Mouse (Mus musculus) activated CD4-positive, CD25-positive, alpha-beta regulatory T cell, adult 9 weeks (primary cell): ENCODE data around the gene Rab4b. TPM values are rescaled to one million over a fixed set of nuclear protein-coding genes. Genes with fewer than 3 reads are reported as not detected.

Experiments
- polyA plus RNA-seq: library from polyadenylated mRNA; unstranded; fragments of 100-300 nt; shearing (Covaris generic); gene quantifications from one replicate; pipeline ENCODE4 v1.2.1, GENCODE M21; 2017

The Rab4b gene
- polyA plus RNA-seq: 152 TPM

GRCm38 (mm10) chr7:27178324-27179216 is at the start of gene Rab4b:
Rab4b (minus strand) TSS chr7:27178896.

GRCm38 (mm10) chr7:27228281-27228821 is 49.7 kb upstream of the Rab4b start, which contains the start of gene Itpkc:
Itpkc (minus strand) TSS chr7:27228661.

GRCm38 (mm10) chr7:27195681-27196611 is 17.2 kb upstream of the Rab4b start, which contains the start of the genes BC024978 and Snrpa:
BC024978 (plus strand) TSS chr7:27195781.
Snrpa (minus strand) TSS chr7:27196271.

GRCm38 (mm10) chr7:27180837-27181695 is 2.4 kb upstream of the Rab4b start, which contains the start of the genes Gm21983 and Mia:
Gm21983 (minus strand) TSS chr7:27181086.
Mia (minus strand) TSS chr7:27181157.

GRCm38 (mm10) chr7:27166614-27167474 is 11.9 kb downstream of the Rab4b start, which contains the start of gene Egln2:
Egln2 (minus strand) TSS chr7:27166802.

GRCm38 (mm10) chr7:27153205-27153764 is 25.4 kb downstream of the Rab4b start, which contains the start of gene Cyp2t4:
Cyp2t4 (plus strand) TSS chr7:27153714.

GRCm38 (mm10) chr7:27119676-27120075 is 59.0 kb downstream of the Rab4b start, which contains the start of gene Cyp2f2:
Cyp2f2 (plus strand) TSS chr7:27119909.

Other genes with a start within 250 kb of the Rab4b start
- gene Cyp2a22, start 239.5 kb downstream of the Rab4b start, polyA plus RNA-seq: not detected
- not detected for gene Cyp2a12, start 149.8 kb downstream of the Rab4b start, polyA plus RNA-seq
- not detected for gene Cyp2f2, start 59.0 kb downstream of the Rab4b start, polyA plus RNA-seq
- gene Cyp2t4, start 25.2 kb downstream of the Rab4b start, polyA plus RNA-seq: 0.17 TPM
- gene Egln2, start 12.1 kb downstream of the Rab4b start, polyA plus RNA-seq: 82.0 TPM
- gene Gm21983, start 2.2 kb upstream of the Rab4b start, polyA plus RNA-seq: 0.54 TPM
- not detected for gene Mia, start 2.3 kb upstream of the Rab4b start, polyA plus RNA-seq
- gene BC024978, start 16.9 kb upstream of the Rab4b start, polyA plus RNA-seq: 1.6 TPM
- 115 TPM for gene Snrpa, start 17.4 kb upstream of the Rab4b start, polyA plus RNA-seq
- 4.7 TPM for gene Itpkc, start 49.8 kb upstream of the Rab4b start, polyA plus RNA-seq
- 29.8 TPM for gene Coq8b, start 54.1 kb upstream of the Rab4b start, polyA plus RNA-seq
- 0.83 TPM for gene Numbl, start 79.5 kb upstream of the Rab4b start, polyA plus RNA-seq
- 0.82 TPM for gene Ltbp4, start 158.8 kb upstream of the Rab4b start, polyA plus RNA-seq
- gene Shkbp1, start 177.1 kb upstream of the Rab4b start, polyA plus RNA-seq: 105 TPM
- gene Gm20479, start 178.5 kb upstream of the Rab4b start, polyA plus RNA-seq: 0.61 TPM